Mouse (Mus musculus) gastrocnemius, adult 8-10 months (tissue): ENCODE measurements around the gene Hoxb6. TPM values are rescaled to one million over a fixed set of nuclear protein-coding genes. Genes with fewer than 3 reads are reported as not detected.

Experiments used
- DNase-seq, 2 experiments: peaks; one replicate each; pipeline ENCODE4 v3.0.0; 2022; ENCODE audit warnings: low spot score in 2 of 2
- microRNA-seq: library from miRNA; unstranded; fragments of <30 nt; microRNA quantifications from one replicate; pipeline ENCODE4 v1.2.0, GENCODE M21; 2022
- total RNA-seq, 4 experiments: library from RNA; stranded (reverse); gene quantifications; 2 replicates each; pipeline ENCODE4 v1.2.4; 2022

Hoxb6 gene
- total RNA-seq, 4 experiments from 2014 or later = 0.29 to 0.77 (median 0.31) TPM; not detected in 1

DNA sequence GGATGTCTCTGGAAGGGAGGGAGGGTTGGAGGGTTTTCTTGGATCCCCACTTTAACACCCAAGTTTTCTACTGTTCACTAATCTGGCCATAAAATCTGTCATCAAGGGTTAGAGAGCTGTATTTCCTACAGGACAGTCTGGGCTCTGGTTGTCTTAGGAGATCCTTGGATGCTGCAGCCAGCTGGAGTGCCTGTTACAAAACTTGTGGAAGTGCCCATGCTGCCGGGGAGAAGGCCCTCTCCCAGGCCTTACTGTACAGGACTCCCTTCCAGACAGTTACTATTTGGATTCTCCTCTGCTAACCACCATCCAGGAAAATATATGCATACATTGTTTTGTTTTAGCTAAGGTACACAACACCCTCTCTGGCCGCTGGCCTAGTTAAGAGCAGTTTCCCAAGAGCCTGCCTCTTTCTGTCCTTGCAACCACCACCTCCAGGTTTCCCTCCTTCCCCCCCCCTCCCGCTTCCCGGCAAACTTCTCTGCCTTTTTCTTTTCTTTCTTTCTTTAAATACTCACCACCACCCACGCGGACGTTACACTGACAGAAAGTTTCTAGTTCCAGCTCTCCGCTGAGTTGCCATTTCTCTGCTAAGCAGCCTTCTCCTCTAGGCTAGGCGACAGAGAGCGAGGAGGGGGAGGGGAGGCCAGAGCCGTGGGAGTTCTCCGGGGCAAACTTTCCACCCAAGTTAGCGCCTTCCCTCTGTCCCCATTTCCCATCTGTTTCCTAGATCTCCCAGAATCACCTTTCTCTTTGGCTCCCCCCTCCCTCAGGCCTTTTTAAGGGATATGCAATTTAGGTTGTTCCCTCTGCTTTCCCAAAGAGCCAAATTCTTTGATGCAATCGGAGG lies 57.4 kb downstream of the Hoxb6 start:
- no peak for DNase-seq

GRCm38 (mm10) chr11:96350341-96350624 lies 58.0 kb downstream of the Hoxb6 start, which contains the start of gene Hoxb2:
TSS of gene Hoxb2 (plus strand) at chr11:96350525.
- DNase-seq = no peak

DNA sequence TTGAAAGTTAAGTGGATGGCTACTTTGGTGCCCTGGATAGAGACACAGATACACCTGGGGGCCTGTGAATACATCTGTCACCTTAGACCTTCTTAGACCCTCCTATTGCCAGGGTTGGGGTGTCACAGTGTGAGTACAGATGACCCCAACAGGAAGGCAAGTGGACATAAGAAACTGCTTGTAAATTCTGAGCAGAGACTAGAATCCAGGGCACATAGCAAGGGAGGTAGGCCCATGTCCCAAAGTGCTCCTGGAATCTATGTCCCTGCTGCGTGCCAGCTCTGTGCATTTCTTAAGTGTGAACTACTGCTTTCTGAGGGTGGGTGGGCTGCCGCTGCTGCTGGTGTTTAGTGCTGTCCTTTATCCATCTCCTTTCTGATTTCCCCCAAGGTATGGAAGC lies 58.5 kb downstream of the Hoxb6 start:
- no peak for DNase-seq

Small RNAs within 50 kb of the gene (microRNA-seq; reads per million reads assigned to microRNA genes)
- gene Mir10a = 5,833 reads per million, percentile 89 among the genes with 10 or more reads in this experiment
- gene Mir196a-1 = 18.3 reads per million, percentile 16 among the genes with 10 or more reads in this experiment

Other genes starting within 250 kb of the Hoxb6 start
- 10 to 100 TPM; 15.0 to 17.9 (median 16.3) TPM for gene Ube2z, start 227.1 kb upstream of the Hoxb6 start, total RNA-seq
- gene Atp5g1, start 216.8 kb upstream of the Hoxb6 start, total RNA-seq = 1,000 to 10,000 TPM; 1,235 to 1,416 (median 1,336) TPM
- gene Calcoco2, start 180.5 kb upstream of the Hoxb6 start, total RNA-seq = not detected
- gene Ttll6, start 158.7 kb upstream of the Hoxb6 start, total RNA-seq = not detected
- gene Hoxb13, start 98.2 kb upstream of the Hoxb6 start, total RNA-seq = not detected
- gene Hoxb9, start 21.0 kb upstream of the Hoxb6 start, total RNA-seq = under 1 TPM in 3 of 4 experiments, not detected in 1; 0.12 to 0.24 (median 0.19) TPM
- gene Hoxb8, start 10.6 kb upstream of the Hoxb6 start, total RNA-seq = under 1 TPM in 2 of 4 experiments, not detected in 2; 0.11 to 0.19 TPM
- gene Hoxb7, start 5.9 kb upstream of the Hoxb6 start, total RNA-seq = 1 to 10 TPM in 1 of 4 experiments, under 1 TPM in 2, not detected in 1; 0.52 to 1.0 (median 0.94) TPM
- under 1 TPM; 0.29 to 0.49 (median 0.37) TPM for gene Hoxb5, start 10.9 kb downstream of the Hoxb6 start, total RNA-seq
- gene Hoxb4, start 25.8 kb downstream of the Hoxb6 start, total RNA-seq = under 1 TPM; 0.15 to 0.46 (median 0.21) TPM
- gene Hoxb3, start 30.9 kb downstream of the Hoxb6 start, total RNA-seq = under 1 TPM; 0.24 to 0.40 (median 0.30) TPM
- gene Hoxb2, start 58.0 kb downstream of the Hoxb6 start, total RNA-seq = under 1 TPM in 2 of 4 experiments, not detected in 2; 0.22 to 0.24 TPM
- gene Hoxb1, start 73.3 kb downstream of the Hoxb6 start, total RNA-seq = not detected
- under 1 TPM in 1 of 4 experiments, not detected in 3; 0.40 TPM for gene Skap1, start 172.1 kb downstream of the Hoxb6 start, total RNA-seq